Mouse (Mus musculus) midbrain, embryonic 11.5 days (tissue): ENCODE measurements around the gene Mthfd2l. TPM values are rescaled to one million over a fixed set of nuclear protein-coding genes. Genes with fewer than 3 reads are reported as not detected.

Experiments used
- polyA plus RNA-seq: library from polyadenylated mRNA; unstranded; fragments of >200 nt; fragmentation: Nextera tagmentation; extraction: Ambion mirVana; gene quantifications from 2 replicates; pipeline ENCODE4 v1.2.1, GENCODE M21; 2014

The Mthfd2l gene
- polyA plus RNA-seq, 1 experiment from 2014 or later: 105 TPM

Other genes starting within 250 kb of the Mthfd2l start
- 0.11 and 0.26 TPM in 2 replicates for gene Cxcl5, start 171.8 kb upstream of the Mthfd2l start, polyA plus RNA-seq
- 16.5 and 19.5 TPM in 2 replicates for gene Ppbp, start 162.6 kb upstream of the Mthfd2l start, polyA plus RNA-seq
- gene Pf4, start 158.7 kb upstream of the Mthfd2l start, polyA plus RNA-seq: 85.1 and 96.3 TPM in 2 replicates
- gene Cxcl3, start 145.0 kb upstream of the Mthfd2l start, polyA plus RNA-seq: not detected in 2 replicates
- gene Cxcl15, start 136.6 kb upstream of the Mthfd2l start, polyA plus RNA-seq: not detected in 2 replicates
- gene Cxcl1, start 39.9 kb upstream of the Mthfd2l start, polyA plus RNA-seq: not detected in 2 replicates
- gene Cxcl2, start 27.2 kb upstream of the Mthfd2l start, polyA plus RNA-seq: not detected in 2 replicates
- gene Epgn, start 96.3 kb downstream of the Mthfd2l start, polyA plus RNA-seq: 0.19 and 0.26 TPM in 2 replicates
- not detected in 2 replicates for gene Ereg, start 143.5 kb downstream of the Mthfd2l start, polyA plus RNA-seq
- gene Areg, start 208.5 kb downstream of the Mthfd2l start, polyA plus RNA-seq: not detected in 2 replicates